8 mouse cellular contexts compared by ENCODE assay signal in the genomic region with DNA sequence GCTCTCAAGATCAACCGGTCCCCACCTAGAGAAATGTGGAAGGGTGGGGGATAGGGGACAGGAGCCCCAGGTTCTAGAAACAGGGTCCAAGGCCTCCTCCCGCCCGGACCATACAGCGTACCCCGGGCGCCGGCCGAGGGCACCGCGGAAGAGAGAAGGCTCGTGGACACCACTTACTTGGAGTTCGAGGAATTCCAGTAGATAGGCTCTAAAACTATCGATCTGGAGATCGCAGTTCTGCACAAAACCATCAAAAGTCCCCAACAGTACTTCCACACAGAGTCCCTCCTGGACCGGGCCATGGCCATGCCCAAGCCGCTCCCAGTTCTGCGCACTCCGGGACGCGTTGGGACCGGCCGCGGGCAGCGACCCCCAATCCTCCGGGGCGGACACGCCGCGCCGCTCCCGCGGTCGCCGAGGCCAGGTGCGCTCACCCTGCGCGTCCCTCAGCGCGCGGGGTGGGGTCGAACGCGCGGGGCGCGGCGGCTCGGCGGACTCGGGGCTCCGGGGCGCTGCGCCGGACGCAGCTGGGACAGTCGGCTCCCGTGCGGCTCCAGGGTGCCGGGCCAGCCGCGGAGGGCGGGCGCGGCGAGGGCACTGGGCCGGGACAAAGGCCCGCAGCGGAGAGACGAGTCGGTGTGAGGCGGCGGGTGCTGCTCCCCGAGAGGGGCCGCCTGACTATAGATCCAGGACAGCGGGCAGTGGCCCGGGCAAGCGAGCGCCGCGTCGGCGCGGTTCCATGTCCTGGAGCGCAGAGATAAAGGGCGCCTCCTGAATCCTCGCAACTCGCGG. TPM values are rescaled to one million over a fixed set of nuclear protein-coding genes. Genes with fewer than 3 reads are reported as not detected.
DNase-seq lines count a peak whose midpoint lies in the region; ATAC-seq and TF ChIP-seq lines count a peak whose summit lies in the region.

No protein-coding gene starts in this region.

- peak overlapping the region; percentile 88 for H3K4me3 ChIP-seq in kidney, adult 2 months (ENCODE audit: insufficient read depth, low read depth, low read length)
- H3K4me3 ChIP-seq in C2C12 (ENCODE audit: insufficient read depth, poor library complexity, severe bottlenecking), result peak overlapping the region; percentile 84
- H3K4me3 ChIP-seq in embryonic facial prominence, embryonic 11.5 days (ENCODE audit: low read depth, low read length), result peak overlapping the region; percentile 93
- H3K4me3 ChIP-seq in hindbrain, postnatal 0 days (ENCODE audit: low read length), result peak overlapping the region; percentile 89
- peak overlapping the region; percentile 89 for H3K4me3 ChIP-seq in midbrain, embryonic 14.5 days (replicated peaks; ENCODE audit: low read depth, low read length)

- ATAC-seq in embryonic facial prominence, embryonic 11.5 days (replicated peaks; ENCODE audit: insufficient number of reproducible peaks, low FRiP score, low TSS enrichment, low read depth), result peak; percentile 20
- peak; percentile 4; the same call in 1 of the 2 replicates for ATAC-seq in hindbrain, postnatal 0 days
- peak; percentile 13; the same call in 1 of the 2 replicates for ATAC-seq in midbrain, embryonic 14.5 days (ENCODE audit: low FRiP score, low TSS enrichment)

- H3K4me1 ChIP-seq in kidney, adult 2 months (ENCODE audit: control insufficient read depth, insufficient read depth, low read length), result peaks cover 3% of the 10 kb centered on the region; the same call in 1 of the 2 replicates
- H3K4me1 ChIP-seq in embryonic facial prominence, embryonic 11.5 days (ENCODE audit: control insufficient read depth, insufficient read depth, low read length), result no peaks in the 10 kb centered on the region
- H3K4me1 ChIP-seq in hindbrain, postnatal 0 days (ENCODE audit: insufficient read depth, low read length), result 0 out of 2 replicates have a peak, but pooled peaks cover 3% of the 10 kb centered on the region
- peaks cover 20% of the 10 kb centered on the region for H3K4me1 ChIP-seq in midbrain, embryonic 14.5 days (ENCODE audit: control insufficient read depth, insufficient read depth, low read length)

- peaks cover 2% of the 10 kb centered on the region; the same call in 1 of the 2 replicates for H3K36me3 ChIP-seq in kidney, adult 2 months (ENCODE audit: control insufficient read depth, insufficient read depth, low read length)
- H3K36me3 ChIP-seq in C2C12 (ENCODE audit: control insufficient read depth, insufficient read depth), result peaks cover 35% of the 10 kb centered on the region
- H3K36me3 ChIP-seq in embryonic facial prominence, embryonic 11.5 days (replicated peaks; ENCODE audit: control insufficient read depth, insufficient read depth, low read depth, low read length), result no peaks in the 10 kb centered on the region
- no peaks in the 10 kb centered on the region for H3K36me3 ChIP-seq in hindbrain, postnatal 0 days (ENCODE audit: insufficient read depth, low read length)
- no peaks in the 10 kb centered on the region for H3K36me3 ChIP-seq in midbrain, embryonic 14.5 days (ENCODE audit: control insufficient read depth, insufficient read depth, low read length)

- H3K9me3 ChIP-seq in embryonic facial prominence, embryonic 11.5 days (replicated peaks; ENCODE audit: control insufficient read depth, low read length), result no peaks in the 10 kb centered on the region
- H3K9me3 ChIP-seq in hindbrain, postnatal 0 days (ENCODE audit: low read length), result no peaks in the 10 kb centered on the region
- H3K9me3 ChIP-seq in midbrain, embryonic 14.5 days (ENCODE audit: control insufficient read depth, low read length), result no peaks in the 10 kb centered on the region

- H3K4me2 ChIP-seq in embryonic facial prominence, embryonic 11.5 days (ENCODE audit: low read depth, low read length), result peak overlapping the region; percentile 88
- H3K4me2 ChIP-seq in hindbrain, postnatal 0 days (ENCODE audit: low read depth, low read length), result peak overlapping the region; percentile 89
- peak overlapping the region; percentile 91 for H3K4me2 ChIP-seq in midbrain, embryonic 14.5 days (ENCODE audit: low read length)

- no peak for TF ChIP-seq CTCF in kidney, adult 2 months (conservative IDR thresholded peaks at IDR 0.05; ENCODE audit: insufficient read depth, insufficient read length, low read depth, low read length)
- no peak for TF ChIP-seq CTCF in C2C12 (IDR thresholded peaks at IDR 0.05; ENCODE audit: control insufficient read depth, insufficient read depth, insufficient read length)
- no peak for TF ChIP-seq CTCF in hindbrain, postnatal 0 days (IDR thresholded peaks at IDR 0.05; ENCODE audit: low read depth)

- WGBS in kidney, adult 2 months, result under 1% methylated on average over 88 of the region's 88 CpGs
- under 1% methylated on average over 88 of the region's 88 CpGs for whole genome bisulfite sequencing in embryonic facial prominence, embryonic 11.5 days
- under 1% methylated on average over 74 of the region's 88 CpGs for WGBS in hindbrain, postnatal 0 days
- under 1% methylated on average over 83 of the region's 88 CpGs for WGBS in midbrain, embryonic 14.5 days

- no peaks in the 10 kb centered on the region for H3K27me3 ChIP-seq in kidney, adult 2 months (replicated peaks; ENCODE audit: control insufficient read depth, insufficient read depth, low read length)
- no peaks in the 10 kb centered on the region for H3K27me3 ChIP-seq in C2C12 (ENCODE audit: control insufficient read depth, insufficient read depth, insufficient read length)
- H3K27me3 ChIP-seq in embryonic facial prominence, embryonic 11.5 days (ENCODE audit: control insufficient read depth, insufficient read depth, low read length), result no peaks in the 10 kb centered on the region
- no peaks in the 10 kb centered on the region for H3K27me3 ChIP-seq in hindbrain, postnatal 0 days (ENCODE audit: insufficient read depth, low read length)
- no peaks in the 10 kb centered on the region for H3K27me3 ChIP-seq in midbrain, embryonic 14.5 days (ENCODE audit: control insufficient read depth, insufficient read depth, low read length)

- peak overlapping the region; percentile 49; the same call in 1 of the 2 replicates for H3K27ac ChIP-seq in kidney, adult 2 months (ENCODE audit: insufficient read depth, low read depth, low read length)
- H3K27ac ChIP-seq in embryonic facial prominence, embryonic 11.5 days (replicated peaks; ENCODE audit: low read depth, low read length), result peak overlapping the region; percentile 84
- H3K27ac ChIP-seq in hindbrain, postnatal 0 days, result peak overlapping the region; percentile 77
- H3K27ac ChIP-seq in midbrain, embryonic 14.5 days (replicated peaks; ENCODE audit: low read depth, low read length), result peak overlapping the region; percentile 88

- no peak for DNase-seq in kidney, adult 2 months
- DNase-seq in kidney, adult 11 months, result no peak
- DNase-seq in embryonic facial prominence, embryonic 11.5 days (ENCODE audit: low spot score), result peak; percentile 30
- DNase-seq in hindbrain, postnatal 0 days (ENCODE audit: low spot score), result no peak
- peak; percentile 56 for DNase-seq in midbrain, embryonic 14.5 days
- no peak for DNase-seq in layer of hippocampus, adult 11-12 months (ENCODE audit: low spot score)
- DNase-seq in T-cell, adult 2 months (ENCODE audit: low spot score), result no peak

- H3K9ac ChIP-seq in embryonic facial prominence, embryonic 11.5 days (replicated peaks; ENCODE audit: low read length), result peak overlapping the region; percentile 95
- peak overlapping the region; percentile 81 for H3K9ac ChIP-seq in hindbrain, postnatal 0 days (replicated peaks; ENCODE audit: low read length)
- H3K9ac ChIP-seq in midbrain, embryonic 14.5 days (replicated peaks; ENCODE audit: low read length), result peak overlapping the region; percentile 85

- no peak for TF ChIP-seq POLR2A in kidney, adult 2 months (IDR thresholded peaks at IDR 0.05; ENCODE audit: low read depth, low read length)

- H3K79me3 ChIP-seq in C2C12 (ENCODE audit: low read depth), result peaks cover 55% of the 10 kb centered on the region

- H3K79me2 ChIP-seq in C2C12 (ENCODE audit: control insufficient read depth, insufficient read depth), result peaks cover 73% of the 10 kb centered on the region

- peak overlapping the region; percentile 94 for H3ac ChIP-seq in C2C12 (ENCODE audit: control insufficient read depth, insufficient read length, low read depth)

TF ChIP-seq in C2C12, 6 proteins besides CTCF, POLR2A, EP300 and RAD21:
- TF ChIP-seq USF1 (IDR thresholded peaks at IDR 0.05; ENCODE audit: low read depth) (no peak), CEBPB (IDR thresholded peaks at IDR 0.05; ENCODE audit: low read depth) (no peak), MYOD1 (IDR thresholded peaks at IDR 0.05; ENCODE audit: control insufficient read depth, insufficient read length, low read depth) (no peak), FOSL1 (IDR thresholded peaks at IDR 0.05; ENCODE audit: insufficient read depth, low read length, poor library complexity, severe bottlenecking) (no peak), MYOG (IDR thresholded peaks at IDR 0.05; ENCODE audit: control insufficient read depth, extremely low read depth, insufficient read length) (no peak), MAX (IDR thresholded peaks at IDR 0.05) (no peak)

RNA-seq across cellular contexts. Expression of gene Efnb2, which starts 0.5 kb away (rescaled TPM):
- 31.8 and 44.8 TPM in 2 replicates for polyA plus RNA-seq in kidney, adult 2 months (2012; rRNA removed)
- 15.1 TPM for polyA plus RNA-seq in C2C12 (2012; fragmentation: generic; extraction: Trizol)
- polyA plus RNA-seq in embryonic facial prominence, embryonic 11.5 days (2014; fragmentation: Nextera tagmentation; extraction: Ambion mirVana), result 38.9 and 39.1 TPM in 2 replicates
- 21.0 and 22.8 TPM in 2 replicates for total RNA-seq in hindbrain, postnatal 0 days (2014; rRNA removed)
- 9.6 and 10.7 TPM in 2 replicates for polyA plus RNA-seq in hindbrain, postnatal 0 days (2015; fragmentation: Nextera tagmentation; extraction: Ambion mirVana)
- polyA plus RNA-seq in midbrain, embryonic 14.5 days (2014; fragmentation: Nextera tagmentation; extraction: Ambion mirVana), result 14.0 and 17.1 TPM in 2 replicates

RNA-seq across cellular contexts. Expression of gene Arglu1, which starts 29.8 kb away (rescaled TPM):
- polyA plus RNA-seq in kidney, adult 2 months (2012; rRNA removed), result 16.0 and 20.5 TPM in 2 replicates
- 20.9 TPM for polyA plus RNA-seq in C2C12 (2012; fragmentation: generic; extraction: Trizol)
- 148 and 156 TPM in 2 replicates for polyA plus RNA-seq in embryonic facial prominence, embryonic 11.5 days (2014; fragmentation: Nextera tagmentation; extraction: Ambion mirVana)
- 55.6 and 71.9 TPM in 2 replicates for total RNA-seq in hindbrain, postnatal 0 days (2014; rRNA removed)
- polyA plus RNA-seq in hindbrain, postnatal 0 days (2015; fragmentation: Nextera tagmentation; extraction: Ambion mirVana), result 158 and 175 TPM in 2 replicates
- polyA plus RNA-seq in midbrain, embryonic 14.5 days (2014; fragmentation: Nextera tagmentation; extraction: Ambion mirVana), result 179 and 201 TPM in 2 replicates

Comparison
In these comparisons a context has a peak if more than half of its experiments do, and no peak if none do; other contexts are left out.
1. DNase-seq: peak in embryonic facial prominence, embryonic 11.5 days (single experiment) and midbrain, embryonic 14.5 days (single experiment); none in kidney, adult 2 months (single experiment), kidney, adult 11 months (single experiment), hindbrain, postnatal 0 days (single experiment), layer of hippocampus, adult 11-12 months (single experiment) and T-cell, adult 2 months (single experiment).
2. Peak in every context shown above with its lines, with median percentiles within 50 percentile points of each other: H3K27ac ChIP-seq, H3K4me3 ChIP-seq, ATAC-seq, H3K4me2 ChIP-seq and H3K9ac ChIP-seq.